In the genomic region with DNA sequence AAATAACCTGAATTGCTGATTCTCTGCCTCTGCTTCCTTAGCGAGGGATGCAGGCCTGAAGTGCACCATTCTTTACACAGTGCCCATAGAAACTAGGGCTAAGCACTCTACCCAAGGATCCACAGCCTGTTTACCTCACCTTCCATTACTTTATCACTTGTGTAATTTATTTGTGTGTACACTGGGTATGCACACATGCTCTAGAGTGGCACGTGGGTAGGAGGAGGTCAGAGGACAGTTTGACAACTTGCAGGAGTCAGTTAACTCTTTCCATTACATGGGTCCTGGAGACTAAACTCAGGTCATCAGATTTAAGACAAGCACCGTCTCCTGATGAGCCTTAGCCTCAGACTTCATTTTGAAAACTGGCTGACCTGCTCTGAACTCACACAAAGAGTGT, we compare ENCODE assay signal across 22 mouse cellular contexts. TPM values are rescaled to one million over a fixed set of nuclear protein-coding genes. Genes with fewer than 3 reads are reported as not detected.
DNase-seq lines count a peak whose midpoint lies in the region; ATAC-seq and TF ChIP-seq lines count a peak whose summit lies in the region.
"Had no signal": no experiment of that assay in that cellular context is flagged by ENCODE, and none has a peak within 500 bp of the region (broad histone marks: within the 10 kb centered on the region; RNA-seq: fewer than 3 reads in every experiment).

No protein-coding gene starts in this region.

- H3K9ac ChIP-seq in intestine, embryonic 16.5 days (ENCODE audit: low read depth, low read length), result no peak overlapping the region
- no peak overlapping the region for H3K9ac ChIP-seq in intestine, postnatal 0 days (ENCODE audit: low read depth, low read length)
- H3K9ac ChIP-seq in liver, embryonic 14.5 days (replicated peaks), result no peak overlapping the region
- no peak overlapping the region for H3K9ac ChIP-seq in liver, embryonic 11.5 days (ENCODE audit: low read depth, low read length)
- H3K9ac ChIP-seq in lung, embryonic 15.5 days, result no peak overlapping the region
- H3K9ac ChIP-seq: embryonic facial prominence, embryonic 13.5 days; embryonic facial prominence, embryonic 15.5 days; forebrain, embryonic 12.5 days had no signal

- no peaks in the 10 kb centered on the region for H3K9me3 ChIP-seq in intestine, embryonic 16.5 days (ENCODE audit: control insufficient read depth, low read length)
- H3K9me3 ChIP-seq in intestine, postnatal 0 days (ENCODE audit: control insufficient read depth), result no peaks in the 10 kb centered on the region
- no peaks in the 10 kb centered on the region for H3K9me3 ChIP-seq in liver, embryonic 14.5 days (ENCODE audit: control insufficient read depth, low read length)
- H3K9me3 ChIP-seq in liver, embryonic 11.5 days (ENCODE audit: control insufficient read depth, low read length), result no peaks in the 10 kb centered on the region
- no peaks in the 10 kb centered on the region for H3K9me3 ChIP-seq in lung, embryonic 15.5 days
- H3K9me3 ChIP-seq: embryonic facial prominence, embryonic 13.5 days; embryonic facial prominence, embryonic 15.5 days; forebrain, embryonic 10.5 days; forebrain, embryonic 12.5 days had no signal

- no peak for TF ChIP-seq CTCF in intestine, postnatal 0 days (IDR thresholded peaks at IDR 0.05; ENCODE audit: low read depth)
- no peak for TF ChIP-seq CTCF in liver, embryonic 14.5 days (IDR thresholded peaks at IDR 0.05; ENCODE audit: low read depth)

- no peaks in the 10 kb centered on the region for H3K27me3 ChIP-seq in intestine, embryonic 16.5 days (replicated peaks; ENCODE audit: control insufficient read depth, insufficient read depth, low read length)
- H3K27me3 ChIP-seq in intestine, postnatal 0 days (replicated peaks; ENCODE audit: control insufficient read depth, insufficient read depth, low read length), result no peaks in the 10 kb centered on the region
- H3K27me3 ChIP-seq in liver, embryonic 14.5 days (ENCODE audit: control insufficient read depth, insufficient read depth, low read length), result no peaks in the 10 kb centered on the region
- H3K27me3 ChIP-seq in liver, embryonic 11.5 days (replicated peaks; ENCODE audit: control insufficient read depth, insufficient read depth, low read length), result no peaks in the 10 kb centered on the region
- no peaks in the 10 kb centered on the region for H3K27me3 ChIP-seq in lung, embryonic 15.5 days
- H3K27me3 ChIP-seq: embryonic facial prominence, embryonic 13.5 days; embryonic facial prominence, embryonic 15.5 days; forebrain, embryonic 12.5 days had no signal

- WGBS in intestine, embryonic 16.5 days, result 55% methylated on average over 3 of the region's 3 CpGs
- 44% methylated on average over 3 of the region's 3 CpGs for WGBS in intestine, postnatal 0 days
- WGBS in liver, embryonic 14.5 days (ENCODE audit: insufficient replicate concordance), result 57% methylated on average over 3 of the region's 3 CpGs
- WGBS in liver, embryonic 11.5 days, result 56% methylated on average over 3 of the region's 3 CpGs
- WGBS in lung, embryonic 15.5 days, result 39% methylated on average over 3 of the region's 3 CpGs

- ATAC-seq in intestine, embryonic 16.5 days, result peak; percentile 27; the same call in 1 of the 2 replicates
- ATAC-seq in intestine, postnatal 0 days, result no peak
- ATAC-seq in liver, embryonic 14.5 days (ENCODE audit: insufficient read depth), result 0 out of 2 replicates have a peak, but pooled peaks have one; percentile 17
- ATAC-seq in liver, embryonic 11.5 days (replicated peaks; ENCODE audit: low FRiP score), result no peak
- 0 out of 2 replicates have a peak, but pooled peaks have one; percentile 9 for ATAC-seq in lung, embryonic 15.5 days (ENCODE audit: borderline replicate concordance, extremely low read depth, low FRiP score, low TSS enrichment)
- ATAC-seq in inflammation-experienced regulatory T-cells, adult 6 months, result no peak

- H3K4me2 ChIP-seq in intestine, embryonic 16.5 days (ENCODE audit: low read depth, low read length), result no peak overlapping the region
- H3K4me2 ChIP-seq in intestine, postnatal 0 days (replicated peaks; ENCODE audit: low read depth), result no peak overlapping the region
- H3K4me2 ChIP-seq in liver, embryonic 14.5 days (ENCODE audit: low read depth), result no peak overlapping the region
- no peak overlapping the region for H3K4me2 ChIP-seq in liver, embryonic 11.5 days
- H3K4me2 ChIP-seq in lung, embryonic 15.5 days, result no peak overlapping the region
- H3K4me2 ChIP-seq: embryonic facial prominence, embryonic 15.5 days; forebrain, embryonic 12.5 days had no signal

- no peak overlapping the region for H3K27ac ChIP-seq in intestine, embryonic 16.5 days (ENCODE audit: low read length)
- no peak overlapping the region for H3K27ac ChIP-seq in intestine, postnatal 0 days (ENCODE audit: low read depth, low read length)
- H3K27ac ChIP-seq in liver, embryonic 14.5 days, result no peak overlapping the region
- H3K27ac ChIP-seq in liver, embryonic 11.5 days (ENCODE audit: low read depth, low read length), result no peak overlapping the region
- H3K27ac ChIP-seq in lung, embryonic 15.5 days, result no peak overlapping the region
- H3K27ac ChIP-seq: embryonic facial prominence, embryonic 13.5 days; embryonic facial prominence, embryonic 15.5 days; forebrain, embryonic 10.5 days; forebrain, embryonic 12.5 days had no signal

- no peak for TF ChIP-seq EP300 in liver, embryonic 14.5 days (IDR thresholded peaks at IDR 0.05; ENCODE audit: low read depth)

- peaks cover 3% of the 10 kb centered on the region; the same call in 1 of the 2 replicates for H3K36me3 ChIP-seq in intestine, embryonic 16.5 days (ENCODE audit: control insufficient read depth, insufficient read depth, low read length)
- peaks cover 4% of the 10 kb centered on the region; the same call in 1 of the 2 replicates for H3K36me3 ChIP-seq in intestine, postnatal 0 days (ENCODE audit: control insufficient read depth, insufficient read depth)
- no peaks in the 10 kb centered on the region for H3K36me3 ChIP-seq in liver, embryonic 14.5 days (replicated peaks; ENCODE audit: control insufficient read depth, insufficient read depth, low read depth)
- no peaks in the 10 kb centered on the region for H3K36me3 ChIP-seq in liver, embryonic 11.5 days (ENCODE audit: control insufficient read depth, insufficient read depth, low read length)
- H3K36me3 ChIP-seq in lung, embryonic 15.5 days, result peaks cover 4% of the 10 kb centered on the region; the same call in 1 of the 2 replicates

- DNase-seq in liver, embryonic 14.5 days (ENCODE audit: low read depth in 3 of 3, low spot score in 3 of 3), result no peak
- DNase-seq in liver, embryonic 11.5 days (ENCODE audit: low spot score), result no peak
- no peak for DNase-seq in lung, postnatal 10 days
- DNase-seq: adrenal gland, adult 2 months; adrenal gland, postnatal 10 days; adrenal gland, postnatal 25 days; cerebellum, adult 11 months; cerebellum, adult 18-20 months; cerebellum, adult 8-10 months; cerebellum, adult 9-11 months; cerebellum, postnatal 14 days; cerebellum, postnatal 36 days; embryo, embryonic 11 days had no signal

- H3K4me1 ChIP-seq in intestine, embryonic 16.5 days (ENCODE audit: control insufficient read depth, insufficient read depth, low read length), result peaks cover 15% of the 10 kb centered on the region
- H3K4me1 ChIP-seq in intestine, postnatal 0 days (replicated peaks; ENCODE audit: control insufficient read depth, insufficient read depth, low read length), result no peaks in the 10 kb centered on the region
- peaks cover 0 to 2% of the 10 kb centered on the region in 2 experiments; a peak in 1 of 4 replicates for H3K4me1 ChIP-seq in liver, embryonic 14.5 days (replicated peaks; ENCODE audit: control insufficient read depth in 2 of 2, insufficient read depth in 2 of 2, low read length in 1 of 2)
- 0 out of 2 replicates have a peak, but pooled peaks cover 3% of the 10 kb centered on the region for H3K4me1 ChIP-seq in liver, embryonic 11.5 days (replicated peaks; ENCODE audit: control insufficient read depth, insufficient read depth, low read length)
- H3K4me1 ChIP-seq in lung, embryonic 15.5 days, result peaks cover 11% of the 10 kb centered on the region; the same call in 1 of the 2 replicates

- no peak overlapping the region for H3K4me3 ChIP-seq in intestine, embryonic 16.5 days (ENCODE audit: low read length)
- H3K4me3 ChIP-seq in intestine, postnatal 0 days (ENCODE audit: low read depth, low read length), result no peak overlapping the region
- no peak overlapping the region for H3K4me3 ChIP-seq in liver, embryonic 14.5 days (ENCODE audit: insufficient read depth in 1 of 2, low read depth in 2 of 2, low read length in 2 of 2)
- no peak overlapping the region for H3K4me3 ChIP-seq in liver, embryonic 11.5 days (ENCODE audit: low read depth, low read length)
- no peak overlapping the region for H3K4me3 ChIP-seq in lung, embryonic 15.5 days
- H3K4me3 ChIP-seq: embryonic facial prominence, embryonic 13.5 days; embryonic facial prominence, embryonic 15.5 days; erythroblast, embryonic 14.5 days; forebrain, embryonic 10.5 days; forebrain, embryonic 12.5 days had no signal

RNA-seq across cellular contexts. Expression of a gene that starts 36.2 kb away (rescaled TPM):
- 2.4 and 2.5 TPM in 2 replicates for polyA plus RNA-seq in intestine, embryonic 16.5 days (2015; fragmentation: Nextera tagmentation; extraction: Ambion mirVana)
- polyA plus RNA-seq in intestine, postnatal 0 days (2015; fragmentation: Nextera tagmentation; extraction: Ambion mirVana), result 1.0 and 1.3 TPM in 2 replicates
- polyA plus RNA-seq in liver, embryonic 14.5 days (2012; rRNA removed), result 0.15 and 0.28 TPM in 2 replicates
- polyA plus RNA-seq in liver, embryonic 14.5 days (2014; fragmentation: Nextera tagmentation; extraction: Ambion mirVana), result 0.33 and 0.50 TPM in 2 replicates
- polyA plus RNA-seq in liver, embryonic 11.5 days (2014; fragmentation: Nextera tagmentation; extraction: Ambion mirVana), result 1.4 and 1.7 TPM in 2 replicates
- 3.1 and 3.2 TPM in 2 replicates for polyA plus RNA-seq in lung, embryonic 15.5 days (2015; fragmentation: Nextera tagmentation; extraction: Ambion mirVana)
- polyA plus RNA-seq in inflammation-experienced regulatory T-cells, adult 6 months (2017; shearing (Covaris generic)), result 1 to 10 TPM; 1.3 to 2.6 (median 1.4) TPM
- polyA plus RNA-seq: erythroblast, embryonic 14.5 days had no signal

Comparison
In these comparisons a context has a peak if more than half of its experiments do, and no peak if none do; other contexts are left out.
1. ATAC-seq: peak in intestine, embryonic 16.5 days (single experiment), liver, embryonic 14.5 days (single experiment) and lung, embryonic 15.5 days (single experiment); none in intestine, postnatal 0 days (single experiment), liver, embryonic 11.5 days (single experiment) and inflammation-experienced regulatory T-cells, adult 6 months (single experiment).